Mouse (Mus musculus) left cerebral cortex, adult 11 months (tissue): ENCODE measurements at regions not wholly inside any gene's neighbourhood (a gene's known extent, or its start where the extent isn't known, plus 50 kb on each side); places are given as distances from the start of the nearest gene placed in this dataset.

Experiments used
- DNase-seq: peaks from one replicate; pipeline ENCODE4 v3.0.0; 2022; ENCODE audit warnings: low spot score

DNA sequence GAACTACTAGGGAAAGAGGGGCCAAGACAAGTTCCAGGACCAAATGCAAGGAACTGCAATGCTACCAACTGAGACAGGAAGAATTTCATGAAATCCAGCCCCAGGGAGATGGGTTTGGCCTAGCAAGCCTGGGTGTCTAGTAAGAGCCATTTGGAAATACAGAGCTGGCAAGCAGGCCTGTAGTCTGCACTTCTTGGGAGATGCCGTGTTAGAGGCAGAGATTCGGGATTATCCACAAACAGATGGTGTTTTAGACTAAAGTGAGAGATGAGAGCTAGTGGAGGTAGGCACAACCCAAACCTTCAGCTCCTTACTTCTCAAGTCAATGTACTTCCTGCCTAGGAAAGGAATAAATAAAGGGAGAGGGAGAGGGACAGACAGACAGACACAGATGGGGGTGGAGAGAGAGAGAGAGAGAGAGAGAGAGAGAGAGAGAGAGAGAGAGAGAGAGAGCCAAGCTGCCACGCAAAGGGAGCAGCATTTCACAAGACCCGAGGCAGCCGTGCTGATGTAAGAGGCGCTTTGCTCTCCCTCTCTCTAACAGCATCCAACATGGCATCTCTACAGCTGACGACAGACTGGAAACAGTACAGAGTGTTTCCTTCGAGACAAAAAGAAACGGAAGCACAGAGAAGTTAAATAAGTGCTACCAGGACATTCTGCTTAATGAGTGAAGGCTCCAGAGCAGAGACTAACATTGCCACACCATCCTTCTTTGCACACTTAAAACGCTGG lies 182.9 kb downstream of the Irs2 start:
- DNase-seq = no peak

DNA sequence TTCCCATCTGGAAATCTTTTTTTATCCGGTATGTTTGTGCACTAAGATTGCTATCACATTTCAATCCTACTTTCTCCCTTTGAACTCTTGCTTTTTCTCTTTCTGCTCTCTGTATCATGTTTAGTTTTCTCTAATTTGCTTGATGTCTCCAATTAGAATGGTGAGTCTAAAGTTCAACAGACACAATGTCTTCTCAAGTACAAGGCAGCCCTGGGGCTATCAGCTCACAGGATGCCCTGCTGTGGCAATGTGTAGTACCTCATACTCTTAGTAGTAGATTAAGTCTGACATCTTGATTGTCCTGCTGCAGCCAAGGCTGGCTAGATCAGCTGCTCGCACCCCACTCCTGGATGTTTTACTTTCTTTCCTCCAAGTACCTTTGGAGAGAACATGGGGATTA lies 186.4 kb downstream of the Irs2 start:
- no peak for DNase-seq

DNA sequence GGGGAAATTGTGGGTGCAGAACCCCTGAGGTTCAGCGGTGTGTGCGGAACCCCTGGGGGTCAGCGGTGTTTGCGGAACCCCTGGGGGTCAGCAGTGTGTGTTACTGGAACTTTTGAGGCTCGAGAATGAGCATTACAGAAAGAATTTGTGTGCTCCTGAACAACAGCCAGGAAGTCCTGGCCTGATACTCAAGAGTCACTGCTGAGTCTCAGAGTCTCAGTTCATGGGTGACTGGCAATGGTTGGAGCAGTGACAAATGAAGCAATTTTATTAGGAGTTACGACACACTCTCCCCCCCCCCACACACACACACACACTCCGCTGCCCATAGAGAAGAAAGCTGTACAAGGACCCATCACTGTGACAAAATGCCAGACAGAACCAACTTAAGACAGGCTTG lies 193.8 kb downstream of the Irs2 start:
- DNase-seq = no peak

DNA sequence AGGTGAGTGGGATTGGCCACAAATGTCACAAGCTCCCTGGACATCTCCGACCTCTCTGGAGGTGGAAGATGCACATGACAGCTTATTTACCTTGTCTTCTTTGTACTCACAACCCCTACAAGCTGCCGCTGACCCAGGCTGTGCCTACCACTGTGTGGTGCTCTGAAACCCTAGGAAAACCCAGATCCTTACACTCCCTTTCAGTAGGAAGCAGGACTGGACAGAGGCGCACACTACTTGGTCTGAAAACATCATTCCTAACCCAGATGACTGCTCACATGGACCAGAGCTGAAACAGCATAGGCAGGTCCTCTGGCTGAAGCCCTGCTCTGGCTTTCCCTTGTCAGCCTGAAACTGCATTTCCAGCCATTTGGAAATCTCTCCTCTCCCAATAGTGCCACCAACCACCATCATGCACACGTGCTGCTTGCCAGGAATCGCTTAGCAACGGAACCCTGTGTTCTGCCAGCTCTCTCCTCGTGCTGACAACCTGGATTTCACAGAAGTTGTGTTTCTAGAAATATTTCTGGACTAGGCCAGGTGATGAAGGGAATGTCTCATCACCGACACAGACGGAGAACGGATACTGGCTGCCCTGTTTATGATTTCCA lies 196.1 kb downstream of the Irs2 start:
- DNase-seq = peak; percentile 47

DNA sequence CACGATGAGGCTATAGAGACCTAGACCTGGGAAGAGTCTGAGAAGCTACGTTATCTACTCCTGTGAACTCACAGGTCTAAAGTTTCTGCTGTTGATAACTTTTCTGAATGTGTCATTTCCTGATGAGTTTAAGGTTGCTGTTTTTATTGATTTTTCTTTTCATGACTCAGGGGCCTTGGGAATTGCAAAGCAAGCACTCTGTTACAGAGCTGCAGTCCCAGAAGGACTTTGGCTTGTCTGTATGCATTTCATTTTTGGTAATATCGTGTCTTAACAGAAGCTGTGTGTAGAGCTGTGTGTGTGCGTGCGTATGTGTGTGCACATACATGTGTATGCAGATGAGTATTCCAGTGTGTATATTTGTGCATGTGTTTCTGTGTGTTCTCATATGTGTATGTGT lies 201.2 kb downstream of the Irs2 start:
- DNase-seq = no peak

DNA sequence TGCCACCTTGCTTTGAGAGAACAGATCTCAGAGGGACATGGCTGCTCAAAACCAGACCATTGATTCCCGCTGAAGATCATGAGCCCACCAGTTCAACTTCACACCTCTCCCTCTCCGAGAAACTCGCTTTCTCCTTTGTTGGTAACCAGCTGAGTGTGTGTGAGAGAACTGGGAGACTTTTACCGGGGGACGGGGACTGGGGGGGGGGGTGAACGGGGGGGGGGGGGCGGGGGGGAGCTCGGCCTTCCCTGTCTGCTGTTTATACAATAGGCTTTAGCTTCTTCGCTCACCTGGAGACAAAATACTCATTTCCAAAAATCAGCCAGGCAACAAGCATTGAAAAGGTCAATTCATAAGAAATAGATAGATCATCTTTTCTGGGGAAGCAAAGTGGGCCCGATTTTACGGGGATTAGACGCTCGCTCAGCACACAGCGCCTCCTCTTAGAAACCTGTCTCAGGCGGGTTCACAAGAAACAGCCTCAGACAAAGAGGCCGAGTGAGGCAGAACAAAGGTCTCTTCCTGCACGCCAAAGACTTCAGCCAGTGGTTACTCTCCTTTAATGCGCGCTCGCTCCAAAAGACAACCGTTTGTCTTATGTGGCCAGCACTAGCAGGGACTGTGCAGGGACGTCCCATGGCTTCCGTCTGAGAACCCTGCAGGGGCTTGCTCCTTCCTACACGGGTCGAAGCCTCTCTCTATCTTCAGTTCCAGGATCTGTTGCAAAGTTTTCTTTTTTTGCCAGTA lies 202.7 kb downstream of the Irs2 start:
- no peak for DNase-seq

DNA sequence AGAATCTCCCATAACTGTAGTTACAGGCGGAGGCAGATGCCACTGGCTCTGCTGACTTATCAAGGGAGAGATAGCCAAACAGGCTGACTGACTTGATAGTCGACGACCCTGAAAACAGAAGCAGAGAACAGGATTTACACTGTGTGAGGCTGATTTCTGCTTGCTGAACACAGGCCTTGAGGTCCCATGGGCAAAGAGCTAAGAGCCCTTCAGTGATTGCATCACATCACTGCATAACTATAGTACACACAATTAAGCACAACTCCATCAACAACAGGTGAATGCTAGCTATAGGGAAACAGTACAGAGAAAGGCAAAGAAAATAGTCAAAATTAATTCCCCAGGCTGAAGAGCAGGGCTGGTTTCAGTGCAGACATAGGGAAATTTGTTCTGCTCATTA lies 203.3 kb downstream of the Irs2 start:
- DNase-seq = no peak

DNA sequence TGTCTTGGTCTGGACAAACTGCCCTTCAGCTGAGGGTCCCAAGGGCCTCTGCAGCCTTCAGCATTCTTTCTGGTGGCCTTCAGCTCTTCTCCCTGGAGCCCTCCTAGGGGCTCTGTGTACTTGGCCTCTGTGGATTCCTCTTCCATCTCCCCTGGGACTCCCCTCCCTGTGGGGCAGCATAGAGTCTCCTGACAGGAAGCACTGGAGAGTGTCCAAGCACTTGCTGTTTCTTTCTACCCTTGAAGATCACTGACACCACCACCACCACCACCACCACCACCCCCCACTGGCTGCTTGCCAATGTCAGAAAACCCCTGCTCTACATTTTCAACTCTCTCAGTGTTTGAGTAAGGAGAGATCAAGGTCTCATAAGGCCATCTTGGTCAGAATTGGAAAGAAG lies 206.3 kb downstream of the Irs2 start:
- DNase-seq = no peak

DNA sequence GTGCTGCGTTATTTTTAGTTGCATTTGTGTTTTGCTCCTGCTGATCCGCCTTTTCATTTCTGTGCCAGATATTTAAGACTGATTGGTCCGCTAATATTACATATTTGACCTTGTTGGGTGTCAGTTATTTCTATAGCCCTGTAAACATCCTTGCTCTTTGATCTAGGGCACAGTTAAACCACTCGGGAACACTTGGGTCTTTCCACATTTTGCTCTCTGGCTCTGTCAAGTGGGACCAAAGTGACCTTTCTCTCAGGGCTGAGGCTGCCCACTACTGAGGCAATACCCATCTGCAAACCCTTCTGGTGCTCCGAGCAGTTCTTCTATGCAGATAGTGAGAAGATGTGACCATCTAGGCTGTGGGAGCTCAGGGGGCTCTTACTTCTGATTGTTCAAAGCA lies 206.7 kb downstream of the Irs2 start:
- no peak for DNase-seq

DNA sequence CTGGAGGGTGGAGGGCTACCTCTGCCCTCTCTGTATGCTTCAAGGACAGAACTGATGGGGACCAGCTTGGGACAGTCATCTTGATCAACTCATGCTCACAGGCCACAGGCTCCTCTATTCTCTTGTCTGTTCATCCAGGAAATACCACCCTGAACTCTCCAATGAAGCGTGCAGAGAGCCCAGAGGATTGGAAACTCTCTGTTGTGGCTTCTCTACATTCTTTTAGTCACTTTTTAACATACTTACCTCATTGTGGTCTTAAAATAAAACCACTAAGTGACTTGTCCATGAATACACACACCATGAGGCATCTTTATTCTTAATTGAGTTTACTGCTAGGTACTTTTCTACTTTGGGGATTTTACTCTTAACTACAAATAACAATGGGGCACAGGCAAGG lies 209.8 kb downstream of the Irs2 start:
- DNase-seq = no peak

DNA sequence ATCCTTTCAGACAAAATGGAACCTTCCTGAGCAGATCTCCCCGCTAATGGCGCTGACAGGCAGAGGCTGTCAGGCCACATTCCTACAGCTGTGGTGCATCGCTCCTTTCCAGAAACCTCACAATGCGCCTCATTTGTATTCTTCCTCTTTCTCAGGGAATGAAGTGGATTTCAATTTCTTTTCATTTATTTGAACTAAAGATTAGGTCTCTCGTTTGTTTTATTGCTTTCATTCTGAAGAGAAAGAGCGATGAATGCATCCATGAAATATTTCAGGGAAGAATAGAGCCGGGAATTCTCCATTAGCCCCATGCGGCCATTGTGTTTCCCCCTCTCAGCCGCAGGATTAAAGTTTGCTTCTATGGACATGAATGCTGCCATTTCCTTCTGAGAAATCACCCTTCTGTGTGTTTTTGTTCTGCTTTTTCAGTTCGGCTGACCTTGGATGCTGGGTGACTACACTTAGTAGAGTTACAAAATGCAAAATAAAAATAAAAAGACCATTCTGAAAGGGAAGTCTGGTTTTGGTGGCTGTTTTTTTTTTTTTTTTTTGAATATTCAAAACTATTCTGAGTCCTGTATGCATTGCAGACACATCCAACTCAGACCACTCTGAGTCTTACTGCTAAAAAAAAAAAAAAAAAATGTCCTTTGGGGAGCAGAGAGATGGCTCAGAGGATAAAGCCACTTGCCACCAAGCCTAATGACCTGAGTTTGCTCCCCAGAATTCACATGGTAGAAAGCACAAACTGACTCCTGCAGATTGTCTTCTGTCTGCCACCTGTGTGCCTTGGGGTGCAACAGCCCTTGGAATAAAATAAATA lies 213.7 kb downstream of the Irs2 start:
- no peak for DNase-seq

DNA sequence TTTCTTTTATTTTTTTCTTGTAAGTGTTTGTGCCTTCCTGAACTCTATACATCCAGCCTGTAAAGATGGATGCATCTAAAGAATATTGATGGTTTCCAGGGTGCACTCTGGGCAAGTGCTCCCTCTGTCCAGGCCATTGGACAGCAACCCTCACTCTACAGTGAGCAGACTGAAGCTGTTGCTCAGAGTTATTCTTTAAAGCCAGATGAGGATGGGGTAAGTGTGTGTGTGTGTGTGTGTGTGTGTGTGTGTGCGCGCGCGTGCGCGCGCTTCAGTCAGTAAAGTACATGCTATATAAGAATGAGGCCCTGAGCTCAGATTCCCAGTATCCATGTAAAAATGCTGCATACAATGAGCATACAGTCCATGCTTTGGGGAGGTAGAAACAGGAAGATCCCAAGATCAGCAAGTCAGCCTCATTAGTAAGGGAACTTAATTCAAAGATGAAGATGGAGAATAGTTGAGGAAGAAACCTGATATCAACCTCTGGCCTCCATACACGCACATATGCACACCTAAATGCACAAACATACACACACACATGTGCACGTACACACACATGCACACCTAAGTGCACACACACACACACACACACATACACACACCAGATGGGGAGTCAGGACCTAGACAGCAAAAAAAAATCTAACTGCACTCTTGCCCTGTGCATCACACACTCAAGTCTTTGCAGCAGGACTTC lies 214.4 kb downstream of the Irs2 start:
- DNase-seq = no peak

DNA sequence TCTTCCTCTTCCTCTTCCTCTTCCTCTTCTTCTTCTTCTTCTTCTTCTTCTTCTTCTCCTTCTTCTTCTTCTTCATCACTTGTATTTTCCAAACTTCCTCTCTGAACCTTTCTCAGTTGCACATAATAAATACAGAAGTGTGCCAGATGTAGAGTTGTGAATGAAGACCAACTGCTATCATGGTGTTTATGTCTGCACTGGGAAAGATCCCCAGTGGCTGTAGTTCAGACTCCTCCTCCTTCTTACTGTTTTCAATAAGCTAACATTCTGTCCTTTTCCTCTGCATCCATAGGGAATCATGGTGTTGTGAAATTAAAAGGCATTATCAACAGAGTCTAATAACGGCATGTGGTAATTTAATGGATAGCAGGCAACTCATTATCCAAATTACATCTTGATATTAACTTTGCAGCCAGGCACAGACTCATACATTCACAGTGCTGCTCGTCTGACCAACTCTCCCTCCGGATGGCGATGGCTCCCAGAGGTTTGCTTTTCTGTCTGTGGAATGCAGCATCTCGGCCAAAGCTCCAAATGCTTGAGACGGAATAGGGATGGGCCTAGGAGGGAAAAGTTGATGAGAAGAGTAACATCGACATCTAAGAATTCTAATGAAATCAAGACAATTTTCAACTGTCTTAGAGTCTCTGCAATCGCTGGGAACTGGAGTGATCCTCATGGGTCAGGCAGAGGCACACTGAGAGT lies 219.6 kb downstream of the Irs2 start:
- no peak for DNase-seq

DNA sequence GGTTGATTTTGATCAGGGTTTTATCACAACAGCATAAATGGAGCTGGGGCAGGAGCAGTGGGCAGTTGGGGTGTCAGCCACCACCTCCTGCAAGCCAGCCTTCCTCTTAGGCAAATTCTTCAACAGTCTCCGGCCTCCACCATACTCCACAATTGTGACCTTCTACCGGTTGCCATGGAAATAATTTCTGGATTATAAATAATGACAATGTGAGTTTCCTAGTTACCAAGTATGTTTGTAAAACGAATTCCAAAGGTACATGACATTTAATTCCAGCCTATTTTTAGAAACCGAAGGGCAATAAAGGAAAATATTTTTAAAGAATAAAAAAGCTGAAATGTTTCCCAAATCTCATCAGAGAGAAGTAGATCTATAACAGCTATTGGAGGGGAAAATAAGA lies 222.5 kb downstream of the Irs2 start:
- no peak for DNase-seq

DNA sequence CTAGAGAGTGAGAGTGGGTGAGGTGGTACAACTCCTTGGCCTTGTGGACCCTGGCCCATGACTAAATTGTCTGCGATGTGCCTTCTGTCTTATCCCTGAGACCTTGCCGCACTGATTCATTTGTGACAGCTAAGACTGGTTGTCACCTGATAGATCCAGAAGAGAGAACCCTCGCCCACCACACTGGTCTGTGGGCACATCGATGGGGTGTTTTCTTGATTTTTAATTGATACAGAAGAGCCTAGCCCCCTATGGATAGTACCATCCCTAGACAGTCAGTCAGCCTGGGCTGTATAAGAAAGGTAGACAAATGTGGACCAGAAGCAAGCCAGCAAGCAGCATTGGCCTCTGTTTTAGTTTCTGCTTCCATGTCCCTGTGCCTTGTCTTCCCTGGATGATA lies 222.9 kb downstream of the Irs2 start:
- no peak for DNase-seq

DNA sequence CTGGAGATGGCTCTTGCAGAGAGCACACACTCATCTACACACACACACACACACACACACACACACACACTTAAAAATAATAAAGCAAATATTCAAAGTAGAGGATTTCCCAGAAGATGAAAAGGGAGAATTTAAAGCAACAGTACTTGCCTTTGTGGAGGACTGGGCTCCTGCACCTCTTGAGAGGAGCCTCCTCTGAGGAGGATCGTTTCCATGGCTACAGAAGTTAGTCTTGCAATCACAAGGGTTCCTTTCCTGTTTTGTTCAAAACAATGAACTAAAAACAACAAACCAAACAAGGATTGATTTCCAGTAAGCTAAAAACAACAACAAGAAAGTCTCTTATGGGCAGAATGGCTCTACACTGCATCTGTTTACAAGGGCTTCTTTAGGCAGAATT lies 223.8 kb downstream of the Irs2 start:
- DNase-seq = no peak

DNA sequence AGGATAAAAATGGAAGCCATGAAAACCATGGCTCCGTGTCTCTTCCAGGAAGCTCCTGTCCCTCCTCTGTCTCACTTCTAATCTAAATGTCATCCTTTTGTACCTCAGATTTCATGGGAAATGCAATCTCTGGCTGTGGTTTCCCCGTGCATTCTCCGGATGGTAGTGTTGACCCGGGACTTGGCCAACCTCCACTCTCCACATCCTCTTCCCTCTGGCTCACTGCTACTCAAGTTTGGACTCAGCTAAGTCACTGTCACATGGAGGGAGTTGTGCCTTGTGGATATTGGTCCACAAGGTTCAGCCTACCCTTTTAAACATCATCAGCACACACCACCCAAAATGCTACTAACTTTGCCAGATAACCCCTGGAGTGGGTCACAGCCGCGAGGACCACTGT lies 226.4 kb downstream of the Irs2 start:
- no peak for DNase-seq

DNA sequence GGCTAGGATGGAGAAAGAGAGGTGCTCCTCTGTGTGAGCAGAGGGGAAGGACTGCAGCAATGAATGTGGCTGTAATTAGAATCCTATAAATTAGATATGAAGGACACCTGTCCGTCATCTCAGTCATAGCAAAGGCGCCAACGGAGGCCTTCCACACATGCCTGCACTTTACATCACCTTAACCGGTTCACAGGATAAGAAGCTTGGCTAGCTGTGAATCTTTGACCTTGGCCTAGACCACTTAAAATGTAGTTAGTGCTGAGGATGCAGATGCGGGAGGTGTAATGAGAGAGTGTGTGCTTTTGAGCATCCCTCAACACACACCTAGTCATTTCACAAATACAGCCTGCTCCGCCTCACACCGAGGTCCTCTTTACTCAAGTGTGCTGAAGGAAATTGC lies 228.6 kb downstream of the Irs2 start:
- DNase-seq = no peak

DNA sequence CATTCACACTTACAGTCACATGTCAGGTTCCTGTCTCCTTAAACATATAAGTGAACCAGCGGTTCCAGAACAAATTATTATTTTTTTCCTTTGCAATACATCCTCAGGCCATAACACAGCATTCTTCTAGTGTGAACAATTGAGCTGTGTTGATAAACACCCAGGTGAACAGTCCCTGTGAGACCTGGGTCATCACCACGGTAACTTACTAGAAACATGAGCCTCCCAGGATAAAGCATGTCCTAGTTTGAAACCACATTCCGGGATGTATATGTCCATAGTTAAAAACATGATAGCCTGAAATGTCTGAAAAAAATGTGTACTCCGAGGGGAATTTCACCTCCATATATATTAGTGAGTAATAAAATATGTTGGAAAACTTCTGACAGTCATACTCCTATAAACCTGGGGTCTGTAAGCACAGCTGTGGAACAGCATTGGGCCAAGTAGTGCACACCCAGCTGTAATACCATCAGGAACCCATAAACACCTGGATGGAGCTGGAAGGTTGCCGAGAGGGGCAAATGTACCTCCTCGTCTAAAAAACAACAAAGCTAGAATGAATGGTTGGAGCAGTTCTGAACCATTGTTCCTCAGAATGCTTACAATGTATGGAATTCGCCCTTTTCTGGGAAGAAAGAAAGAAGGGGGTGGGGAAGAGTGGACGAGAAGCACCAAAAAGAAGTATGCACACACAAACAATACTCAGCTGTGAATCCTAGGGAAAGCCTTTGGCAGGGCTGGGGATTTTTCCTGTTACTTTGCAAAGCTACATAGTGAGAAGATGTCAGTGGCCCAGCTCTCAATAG lies 232.9 kb downstream of the Irs2 start:
- DNase-seq = no peak

DNA sequence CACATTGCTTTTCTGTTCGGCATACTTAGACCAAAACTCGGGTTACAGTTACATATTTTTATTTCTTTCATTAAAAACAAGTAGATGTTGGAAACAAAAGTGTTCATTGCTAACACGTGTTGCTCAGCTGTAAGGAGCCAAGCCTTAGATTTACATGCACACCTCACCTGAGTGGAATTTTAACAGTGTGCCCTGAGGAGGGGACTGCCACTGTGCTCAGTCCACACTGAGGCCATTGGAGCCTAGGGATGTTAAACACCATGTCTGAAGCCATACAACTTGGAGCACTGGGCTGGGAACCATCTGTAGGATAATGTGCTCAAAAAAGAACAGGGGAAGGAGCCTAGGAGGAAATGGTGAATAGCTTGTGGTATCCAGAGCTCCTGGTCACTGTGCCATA lies 233.5 kb downstream of the Irs2 start:
- no peak for DNase-seq

DNA sequence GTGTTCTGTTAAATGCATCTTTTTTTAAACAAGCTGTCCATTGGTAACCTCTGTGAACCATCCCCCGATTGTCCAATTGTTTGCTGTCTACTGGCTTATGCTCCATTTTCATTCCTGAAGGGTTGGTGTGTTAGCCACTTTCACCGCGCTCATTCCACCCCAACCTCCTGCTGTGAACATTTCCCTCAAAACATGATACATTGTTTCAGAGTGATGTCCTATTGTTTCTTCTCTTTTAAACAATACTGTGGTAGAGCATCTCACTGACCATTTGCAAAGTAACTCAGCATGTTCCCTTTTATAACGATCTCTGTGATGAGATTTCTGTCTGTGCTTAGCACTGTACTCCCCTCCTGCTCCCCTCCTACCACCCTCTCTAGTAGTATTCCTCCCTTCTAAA lies 240.1 kb downstream of the Irs2 start:
- DNase-seq = no peak
